Mouse (Mus musculus): Measurements from ENCODE around the gene Tbp. TPM values are rescaled to one million over a fixed set of nuclear protein-coding genes. Genes with fewer than 3 reads are reported as not detected.
A peak's percentile ranks its signal among the peaks of the same experiment; 100 is the strongest.

The Tbp gene
- total and polyA plus RNA-seq, 2 experiments from 2014 or later = 43.2 to 43.5 TPM

GRCm38 (mm10) chr17:15575056-15575455, 75.4 kb downstream of the Tbp start:
- no peaks in the 10 kb centered on the region for H3K36me3 ChIP-seq (ENCODE audit: insufficient read depth, low read length)
- TF ChIP-seq CTCF (IDR thresholded peaks at IDR 0.05) = no peak
- no peaks in the 10 kb centered on the region for H3K4me1 ChIP-seq (ENCODE audit: insufficient read depth, low read length)
- no peak overlapping the region for H3K4me2 ChIP-seq (ENCODE audit: low read depth, low read length, poor library complexity, severe bottlenecking)
- no peak overlapping the region for H3K27ac ChIP-seq (ENCODE audit: low read depth, low read length)
- DNase-seq (ENCODE audit: low spot score) = no peak
- ATAC-seq (ENCODE audit: low FRiP score) = no peak
- no peaks in the 10 kb centered on the region for H3K9me3 ChIP-seq (ENCODE audit: low read length)
- no peak overlapping the region for H3K9ac ChIP-seq (replicated peaks; ENCODE audit: low read length, poor library complexity, severe bottlenecking)
- 86% methylated on average over 1 of the region's 1 CpGs for WGBS
- H3K27me3 ChIP-seq (ENCODE audit: insufficient read depth, low read length) = no peaks in the 10 kb centered on the region
- H3K4me3 ChIP-seq (ENCODE audit: low read depth, low read length) = no peak overlapping the region

- 0 out of 2 replicates have a peak, but pooled peaks have one; percentile 9 for TF ChIP-seq CTCF (IDR thresholded peaks at IDR 0.05)
- Histone ChIP-seq H3K27me3 (ENCODE audit: insufficient read depth, low read length) (no peaks in the 10 kb centered on the region), H3K4me3 (ENCODE audit: low read depth, low read length) (peak overlapping the region; percentile 34), H3K4me1 (ENCODE audit: insufficient read depth, low read length) (no peaks in the 10 kb centered on the region), H3K27ac (ENCODE audit: low read depth, low read length) (no peak overlapping the region), H3K4me2 (ENCODE audit: low read depth, low read length, poor library complexity, severe bottlenecking) (peak overlapping the region; percentile 52), H3K9ac (replicated peaks; ENCODE audit: low read length, poor library complexity, severe bottlenecking) (no peak overlapping the region), H3K9me3 (ENCODE audit: low read length) (no peaks in the 10 kb centered on the region), H3K36me3 (ENCODE audit: insufficient read depth, low read length) (no peaks in the 10 kb centered on the region)
- DNase-seq (ENCODE audit: low spot score) = peak; percentile 8
- peak; percentile 44; the same call in 1 of the 2 replicates for ATAC-seq (ENCODE audit: low FRiP score)
- WGBS = under 1% methylated on average over 32 of the region's 32 CpGs
These were observed 77.6 kb downstream of the Tbp start for GRCm38 (mm10) chr17:15577291-15577694.

Other genes starting within 250 kb of the Tbp start
- gene Dll1, start 123.0 kb upstream of the Tbp start, total RNA-seq (2014; rRNA removed) = 20.9 and 42.7 TPM in 2 replicates
- 10.2 and 11.6 TPM in 2 replicates for gene Dll1, start 123.0 kb upstream of the Tbp start, polyA plus RNA-seq (2015; fragmentation: Nextera tagmentation; extraction: Ambion mirVana)
- gene Fam120b, start 103.7 kb upstream of the Tbp start, total RNA-seq (2014; rRNA removed) = 40.6 TPM in 2 replicates
- gene Fam120b, start 103.7 kb upstream of the Tbp start, polyA plus RNA-seq (2015; fragmentation: Nextera tagmentation; extraction: Ambion mirVana) = 35.8 and 37.0 TPM in 2 replicates
- gene Psmb1, start 137 bp upstream of the Tbp start, total RNA-seq (2014; rRNA removed) = 93.1 and 130 TPM in 2 replicates
- gene Psmb1, start 137 bp upstream of the Tbp start, polyA plus RNA-seq (2015; fragmentation: Nextera tagmentation; extraction: Ambion mirVana) = 253 and 257 TPM in 2 replicates
- gene Pdcd2, start 27.4 kb downstream of the Tbp start, total RNA-seq (2014; rRNA removed) = 48.9 and 53.6 TPM in 2 replicates
- gene Pdcd2, start 27.4 kb downstream of the Tbp start, polyA plus RNA-seq (2015; fragmentation: Nextera tagmentation; extraction: Ambion mirVana) = 48.1 and 49.9 TPM in 2 replicates
- 0.22 and 0.94 TPM in 2 replicates for gene Prdm9, start 64.5 kb downstream of the Tbp start, total RNA-seq (2014; rRNA removed)
- gene Prdm9, start 64.5 kb downstream of the Tbp start, polyA plus RNA-seq (2015; fragmentation: Nextera tagmentation; extraction: Ambion mirVana) = 0.97 and 1.1 TPM in 2 replicates
- gene Chd1, start 205.1 kb downstream of the Tbp start, total RNA-seq (2014; rRNA removed) = 12.3 and 12.9 TPM in 2 replicates
- 10.4 and 13.1 TPM in 2 replicates for gene Chd1, start 205.1 kb downstream of the Tbp start, polyA plus RNA-seq (2015; fragmentation: Nextera tagmentation; extraction: Ambion mirVana)